Mouse (Mus musculus) limb, embryonic 14.5 days (tissue): ENCODE results near the gene Irf1. TPM values are rescaled to one million over a fixed set of nuclear protein-coding genes. Genes with fewer than 3 reads are reported as not detected.

Source experiments
- ATAC-seq: fragments of 200-750 bp; cut with Nextera tagmentation; 2 replicates; pipeline ENCODE4 v1.8.0; 2017; ENCODE audit warnings: low read depth, moderate number of reproducible peaks, moderate TSS enrichment; ENCODE audit not compliant: low FRiP score
- DNase-seq: peaks from one replicate; pipeline ENCODE4 v3.0.0-alpha.2; 2015; ENCODE audit warnings: low spot score
- H3K27ac ChIP-seq: fragments of 300-500 bp; sonication (generic); replicated peaks from 2 replicates; pipeline ENCODE4 v1.5.1; 2014; ENCODE audit warnings: low read depth, mild to moderate bottlenecking, low read length, moderate library complexity, mixed read lengths
- H3K27me3 ChIP-seq: fragments of 300-500 bp; sonication (generic); 2 replicates; pipeline ENCODE4 v1.6.1; 2014; ENCODE audit warnings: low read length, mixed read lengths; ENCODE audit not compliant: control insufficient read depth, insufficient read depth
- H3K36me3 ChIP-seq: fragments of 300-500 bp; sonication (generic); 2 replicates; pipeline ENCODE4 v1.6.1; 2014; ENCODE audit warnings: mild to moderate bottlenecking, low read length, moderate library complexity, mixed read lengths; ENCODE audit not compliant: control insufficient read depth, insufficient read depth
- H3K4me1 ChIP-seq: fragments of 300-500 bp; sonication (generic); 2 replicates; pipeline ENCODE4 v1.6.1; 2014; ENCODE audit warnings: antibody characterized with exemption, low read length, mixed read lengths; ENCODE audit not compliant: control insufficient read depth, insufficient read depth
- H3K4me2 ChIP-seq: fragments of 300-500 bp; sonication (generic); replicated peaks from 2 replicates; pipeline ENCODE4 v1.6.1; 2014; ENCODE audit warnings: low read depth, mild to moderate bottlenecking, low read length, moderate library complexity; ENCODE audit not compliant: severe bottlenecking
- H3K4me3 ChIP-seq: fragments of 300-500 bp; sonication (generic); replicated peaks from 2 replicates; pipeline ENCODE4 v1.5.1; 2014; ENCODE audit warnings: low read length
- H3K9ac ChIP-seq: fragments of 300-500 bp; sonication (generic); 2 replicates; pipeline ENCODE4 v1.6.1; 2014; ENCODE audit warnings: mild to moderate bottlenecking, low read depth, low read length, moderate library complexity; ENCODE audit not compliant: severe bottlenecking
- H3K9me3 ChIP-seq: fragments of 300-500 bp; sonication (generic); 2 replicates; pipeline ENCODE4 v1.6.1; 2016; ENCODE audit warnings: low read length; ENCODE audit not compliant: control insufficient read depth
- POLR2A ChIP-seq: fragments of 200-500 bp; IDR thresholded peaks from 2 replicates; pipeline ENCODE4 v1.8.0; 2012; ENCODE audit warnings: inconsistent platforms, mild to moderate bottlenecking, moderate library complexity, borderline replicate concordance; ENCODE audit not compliant: insufficient read depth, insufficient read length; ENCODE audit errors: extremely low read depth
- WGBS: fragments of 180-500 bp; shearing (Covaris S2); extraction: QIAGEN DNeasy Blood & Tissue Kit; methylation state at CpG from one replicate; pipeline ENCODE4 v1.1.7; 2014; 5-methylcytosine and 5-hydroxymethylcytosine counted together
- polyA plus RNA-seq, 2 experiments: library from polyadenylated mRNA; depleted of rRNA in 1 of 2; stranded (reverse) in 1 of 2; unstranded in 1 of 2; fragments of >200 nt; fragmentation: Nextera tagmentation in 1 of 2; extraction: Ambion mirVana in 1 of 2; gene quantifications; 2 replicates each; pipeline versions ENCODE4 v1.2.1 to v1.2.3; 2012 to 2014

The Irf1 gene
- polyA plus RNA-seq (2012; rRNA removed) (13.8 and 16.8 TPM in 2 replicates), polyA plus RNA-seq (2014; fragmentation: Nextera tagmentation; extraction: Ambion mirVana) (10.7 and 11.8 TPM in 2 replicates)

DNA sequence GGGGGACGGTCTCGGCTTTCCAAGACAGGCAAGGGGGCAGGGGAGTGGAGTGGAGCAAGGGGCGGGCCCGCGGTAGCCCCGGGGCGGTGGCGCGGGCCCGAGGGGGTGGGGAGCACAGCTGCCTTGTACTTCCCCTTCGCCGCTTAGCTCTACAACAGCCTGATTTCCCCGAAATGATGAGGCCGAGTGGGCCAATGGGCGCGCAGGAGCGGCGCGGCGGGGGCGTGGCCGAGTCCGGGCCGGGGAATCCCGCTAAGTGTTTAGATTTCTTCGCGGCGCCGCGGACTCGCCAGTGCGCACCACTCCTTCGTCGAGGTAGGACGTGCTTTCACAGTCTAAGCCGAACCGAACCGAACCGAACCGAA lies at the start of gene Irf1:
Gene Irf1 (plus strand): TSS at position 255 of the 365 bp plus-strand sequence.
- under 1% methylated on average over 36 of the region's 40 CpGs for WGBS
- ATAC-seq (peak; percentile 93), DNase-seq (peak; percentile 89)
- H3K4me3 ChIP-seq = peak within 1 kb of the TSS; percentile 77
- TF ChIP-seq POLR2A = peak; percentile 64; the same call in 1 of the 2 replicates
- H3K27ac ChIP-seq = peak within 1 kb of the TSS; percentile 9
- H3K9me3 ChIP-seq = no peaks in the 10 kb centered on the region
- peak within 1 kb of the TSS; percentile 68 for H3K9ac ChIP-seq
- no peaks in the 10 kb centered on the region for H3K27me3 ChIP-seq
- peaks cover 9% of the 10 kb centered on the region; the same call in 1 of the 2 replicates for H3K4me1 ChIP-seq
- H3K36me3 ChIP-seq = peaks cover 13% of the 10 kb centered on the region; the same call in 1 of the 2 replicates
- H3K4me2 ChIP-seq = peak within 1 kb of the TSS; percentile 82

DNA sequence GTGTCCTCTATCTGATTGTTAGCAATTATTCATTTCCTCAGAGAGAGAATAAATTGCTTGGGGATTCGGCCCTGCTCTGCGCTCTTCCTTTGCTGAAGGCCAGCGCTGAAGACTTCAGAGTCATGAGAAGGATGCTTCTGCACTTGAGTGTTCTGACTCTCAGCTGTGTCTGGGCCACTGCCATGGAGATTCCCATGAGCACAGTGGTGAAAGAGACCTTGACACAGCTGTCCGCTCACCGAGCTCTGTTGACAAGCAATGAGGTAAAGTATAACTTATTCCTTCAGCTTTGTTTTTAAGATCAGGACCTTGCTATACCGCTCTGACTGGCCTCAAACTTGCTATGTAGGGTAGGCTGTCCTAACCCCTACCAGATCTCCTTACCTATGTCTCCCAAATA lies 49.1 kb upstream of the Irf1 start, which contains the start of gene Il5:
Gene Il5 (plus strand): TSS at position 80 of the 400 bp plus-strand sequence.
- TF ChIP-seq POLR2A = no peak
- no peaks in the 10 kb centered on the region for H3K27me3 ChIP-seq
- no peak within 1 kb of the TSS for H3K27ac ChIP-seq
- no peak within 1 kb of the TSS for H3K9ac ChIP-seq
- H3K9me3 ChIP-seq = no peaks in the 10 kb centered on the region
- no peak within 1 kb of the TSS for H3K4me2 ChIP-seq
- H3K4me1 ChIP-seq = no peaks in the 10 kb centered on the region
- DNase-seq (no peak), ATAC-seq (no peak)
- no peaks in the 10 kb centered on the region for H3K36me3 ChIP-seq
- WGBS = 86% methylated on average over 6 of the region's 6 CpGs
- no peak within 1 kb of the TSS for H3K4me3 ChIP-seq

DNA sequence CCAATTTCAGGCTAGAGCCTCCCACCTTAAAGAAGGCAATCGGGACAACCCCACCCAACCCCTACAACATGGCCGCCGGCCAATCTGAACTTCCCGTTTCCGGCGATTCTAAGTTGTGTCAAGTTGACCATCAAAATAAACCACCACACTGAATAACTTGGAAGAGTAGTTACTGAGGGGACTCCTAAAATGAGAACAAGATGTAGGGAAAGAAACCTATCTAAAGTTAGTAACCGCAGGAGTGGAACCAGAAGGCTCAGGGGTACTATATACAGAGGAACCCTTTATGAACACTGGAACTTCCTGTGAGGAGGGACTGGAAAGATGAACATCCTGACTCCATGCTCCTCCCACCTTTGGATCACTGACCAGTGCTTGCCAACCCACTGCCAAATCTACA lies 38.4 kb upstream of the Irf1 start:
- no peak overlapping the region for H3K27ac ChIP-seq
- H3K36me3 ChIP-seq = no peaks in the 10 kb centered on the region
- ATAC-seq = no peak
- WGBS = 94% methylated on average over 7 of the region's 7 CpGs
- H3K9me3 ChIP-seq = no peaks in the 10 kb centered on the region
- no peak overlapping the region for H3K4me3 ChIP-seq
- no peak for DNase-seq
- H3K4me2 ChIP-seq = no peak overlapping the region
- no peak for TF ChIP-seq POLR2A
- H3K27me3 ChIP-seq = no peaks in the 10 kb centered on the region
- H3K9ac ChIP-seq = no peak overlapping the region
- no peaks in the 10 kb centered on the region for H3K4me1 ChIP-seq

DNA sequence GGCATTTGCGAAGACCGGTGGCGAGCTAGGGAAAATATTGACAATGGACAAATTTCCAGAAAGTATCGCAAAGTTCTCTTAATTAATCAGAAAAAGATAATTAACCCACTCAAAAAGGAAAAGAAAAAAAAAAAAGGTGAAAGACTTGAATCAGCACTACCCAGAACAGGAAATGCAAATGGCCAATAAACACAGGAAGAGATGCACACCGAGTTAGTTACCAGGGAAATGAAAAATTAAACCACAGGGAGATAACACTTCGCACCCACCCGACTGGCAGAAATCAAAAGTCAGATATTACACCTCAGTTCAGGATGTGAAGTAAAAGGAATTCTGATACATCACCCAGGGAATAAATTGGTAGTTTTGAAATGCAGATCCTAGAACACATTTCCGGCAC lies 37.6 kb upstream of the Irf1 start:
- Histone ChIP-seq H3K36me3 (no peaks in the 10 kb centered on the region), H3K4me2 (no peak overlapping the region), H3K4me3 (no peak overlapping the region), H3K9me3 (no peaks in the 10 kb centered on the region), H3K4me1 (no peaks in the 10 kb centered on the region), H3K27ac (no peak overlapping the region), H3K27me3 (no peaks in the 10 kb centered on the region), H3K9ac (no peak overlapping the region)
- WGBS = 92% methylated on average over 8 of the region's 8 CpGs
- DNase-seq = no peak
- no peak for ATAC-seq
- TF ChIP-seq POLR2A = no peak

DNA sequence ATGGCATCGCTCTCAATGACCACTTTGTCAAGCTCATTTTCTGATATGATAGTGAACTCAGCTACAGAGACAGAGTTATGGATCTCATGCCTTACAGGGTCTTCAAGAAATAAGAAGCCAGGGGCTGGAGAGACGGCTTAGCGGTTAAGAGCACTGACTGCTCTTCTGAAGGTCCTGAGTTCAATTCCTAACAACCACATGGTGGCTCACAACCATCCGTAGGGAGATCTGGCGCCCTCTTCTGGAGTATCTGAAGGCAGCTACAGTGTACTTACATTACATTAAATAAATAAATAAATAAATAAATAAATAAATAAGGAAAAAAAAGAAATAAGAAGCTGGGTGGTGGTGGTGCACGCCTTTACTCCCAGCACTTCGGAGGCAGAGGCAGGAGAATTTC lies 36.0 kb upstream of the Irf1 start:
- Histone ChIP-seq H3K4me2 (no peak overlapping the region), H3K4me3 (no peak overlapping the region), H3K27ac (no peak overlapping the region), H3K27me3 (no peaks in the 10 kb centered on the region), H3K4me1 (no peaks in the 10 kb centered on the region), H3K9me3 (no peaks in the 10 kb centered on the region), H3K9ac (no peak overlapping the region), H3K36me3 (no peaks in the 10 kb centered on the region)
- DNase-seq = no peak
- ATAC-seq = no peak
- no peak for TF ChIP-seq POLR2A
- WGBS = 86% methylated on average over 7 of the region's 7 CpGs

DNA sequence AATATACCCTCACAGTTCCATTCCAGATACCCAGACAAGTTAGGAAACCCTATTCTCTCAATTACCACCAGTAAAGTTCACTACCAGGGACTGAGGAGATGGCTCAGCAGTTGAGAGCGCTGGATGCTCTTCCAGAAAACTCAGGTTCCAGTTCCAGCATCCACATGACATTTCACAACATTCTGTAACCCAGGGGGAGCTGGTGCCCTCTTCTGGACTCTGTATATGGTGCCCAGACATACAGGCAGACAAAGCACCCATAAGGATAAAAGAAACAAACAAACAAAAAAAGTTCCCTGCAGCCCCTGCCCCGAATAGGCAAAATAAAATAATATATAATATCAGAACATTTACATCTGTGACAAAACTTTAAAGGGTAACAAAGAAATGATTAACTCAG lies 35.4 kb upstream of the Irf1 start:
- Histone ChIP-seq H3K36me3 (no peaks in the 10 kb centered on the region), H3K4me3 (no peak overlapping the region), H3K9me3 (no peaks in the 10 kb centered on the region), H3K27ac (no peak overlapping the region), H3K9ac (no peak overlapping the region), H3K27me3 (no peaks in the 10 kb centered on the region), H3K4me1 (no peaks in the 10 kb centered on the region), H3K4me2 (no peak overlapping the region)
- ATAC-seq (no peak), DNase-seq (no peak)
- WGBS = 84% methylated on average over 2 of the region's 2 CpGs
- TF ChIP-seq POLR2A = no peak
